Mouse (Mus musculus) erythroblast, embryonic 14.5 days (primary cell): ENCODE results near the gene Fev. TPM values are rescaled to one million over a fixed set of nuclear protein-coding genes. Genes with fewer than 3 reads are reported as not detected.

Experiments
- H3K27me3 ChIP-seq: 2 replicates; pipeline ENCODE4 v1.6.1; 2012; ENCODE audit warnings: inconsistent platforms; ENCODE audit not compliant: control insufficient read depth
- H3K36me3 ChIP-seq: 2 replicates; pipeline ENCODE4 v1.6.1; 2012; ENCODE audit warnings: mild to moderate bottlenecking, inconsistent platforms; ENCODE audit not compliant: control insufficient read depth
- H3K4me1 ChIP-seq: 2 replicates; pipeline ENCODE4 v1.6.1; 2012; ENCODE audit warnings: inconsistent platforms; ENCODE audit not compliant: control insufficient read depth
- H3K4me3 ChIP-seq: replicated peaks from 2 replicates; pipeline ENCODE3; 2012; ENCODE audit warnings: moderate library complexity, mild to moderate bottlenecking, inconsistent platforms
- H3K9me3 ChIP-seq: 2 replicates; pipeline ENCODE4 v1.6.1; 2012; ENCODE audit warnings: low read length, inconsistent platforms, mixed read lengths; ENCODE audit not compliant: control insufficient read depth
- GATA1 ChIP-seq: IDR thresholded peaks from 2 replicates; pipeline ENCODE4 v1.6.1; 2012; ENCODE audit warnings: low read length, inconsistent platforms, mixed read lengths
- TAL1 ChIP-seq: IDR thresholded peaks from 3 replicates; pipeline ENCODE4 v1.6.1; 2012; ENCODE audit warnings: low read length, inconsistent platforms, mixed read lengths
- polyA plus RNA-seq: library from polyadenylated mRNA; stranded (reverse); fragments of >175 nt; gene quantifications from 2 replicates; pipeline ENCODE4 v1.2.3, GENCODE M21; 2012

The Fev gene
- polyA plus RNA-seq, 1 experiment = not detected

GRCm38 (mm10) chr1:74882055-74882734 lies 3.0 kb downstream of the Fev start:
- Histone ChIP-seq H3K4me3 (no peak overlapping the region), H3K4me1 (no peaks in the 10 kb centered on the region)

GRCm38 (mm10) chr1:74880785-74881360 lies 4.3 kb downstream of the Fev start:
- no peaks in the 10 kb centered on the region for H3K4me1 ChIP-seq
- no peak overlapping the region for H3K4me3 ChIP-seq
- TF ChIP-seq TAL1 (no peak), GATA1 (no peak)
- peaks cover 63% of the 10 kb centered on the region for H3K27me3 ChIP-seq
- H3K9me3 ChIP-seq = no peaks in the 10 kb centered on the region
- no peaks in the 10 kb centered on the region for H3K36me3 ChIP-seq

More at GRCm38 (mm10) chr1:74882055-74882734, 3.0 kb downstream of the Fev start:
- Histone ChIP-seq H3K36me3 (no peaks in the 10 kb centered on the region), H3K9me3 (no peaks in the 10 kb centered on the region), H3K27me3 (peaks cover 76% of the 10 kb centered on the region)
- TF ChIP-seq GATA1 (no peak), TAL1 (no peak)

DNA sequence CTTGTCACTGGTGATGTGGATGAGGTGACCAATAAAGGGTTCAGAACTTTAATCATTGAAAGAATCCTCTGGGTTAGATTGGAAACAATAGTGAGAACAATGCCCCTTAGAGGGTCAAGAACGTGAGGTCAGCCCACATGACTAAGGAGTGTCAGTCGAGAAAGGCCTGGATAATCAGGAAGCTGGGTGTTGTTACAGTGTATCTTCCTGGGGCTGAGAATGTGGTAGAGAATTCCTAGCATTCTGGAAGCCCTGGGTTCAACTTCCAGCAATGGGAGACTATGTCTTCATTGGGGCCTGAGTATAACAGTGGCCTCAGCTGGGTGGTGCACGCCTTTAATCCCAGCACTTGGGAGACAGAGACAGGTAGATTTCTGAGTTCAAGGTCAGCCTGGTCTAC lies 8.0 kb downstream of the Fev start:
- no peak for TF ChIP-seq TAL1
- TF ChIP-seq GATA1 = no peak
- no peaks in the 10 kb centered on the region for H3K9me3 ChIP-seq
- no peaks in the 10 kb centered on the region for H3K36me3 ChIP-seq
- no peak overlapping the region for H3K4me3 ChIP-seq
- H3K4me1 ChIP-seq = no peaks in the 10 kb centered on the region
- H3K27me3 ChIP-seq = peaks cover 26% of the 10 kb centered on the region

DNA sequence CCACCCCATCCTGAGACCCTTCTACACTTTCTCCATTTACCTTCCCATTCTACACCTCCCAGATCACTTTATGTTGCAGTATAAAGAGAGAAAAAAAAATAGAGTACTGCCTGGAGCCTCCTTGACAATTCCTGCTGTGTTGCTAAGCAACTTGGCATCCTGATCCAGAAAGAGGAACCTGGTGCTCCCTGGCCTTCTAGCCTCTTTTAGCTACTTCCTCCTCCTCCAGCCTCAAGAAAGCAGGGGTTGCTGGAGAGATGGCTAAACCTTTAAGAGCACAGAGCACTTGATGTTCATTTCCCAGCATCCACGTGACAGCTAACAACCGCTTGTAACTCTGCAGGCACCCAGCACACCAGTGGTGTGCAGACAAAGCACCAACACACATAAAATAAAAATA lies 13.0 kb downstream of the Fev start:
- Histone ChIP-seq H3K27me3 (peaks cover 3% of the 10 kb centered on the region), H3K4me3 (no peak overlapping the region), H3K4me1 (no peaks in the 10 kb centered on the region), H3K9me3 (no peaks in the 10 kb centered on the region), H3K36me3 (no peaks in the 10 kb centered on the region)
- TF ChIP-seq TAL1 (no peak), GATA1 (no peak)

DNA sequence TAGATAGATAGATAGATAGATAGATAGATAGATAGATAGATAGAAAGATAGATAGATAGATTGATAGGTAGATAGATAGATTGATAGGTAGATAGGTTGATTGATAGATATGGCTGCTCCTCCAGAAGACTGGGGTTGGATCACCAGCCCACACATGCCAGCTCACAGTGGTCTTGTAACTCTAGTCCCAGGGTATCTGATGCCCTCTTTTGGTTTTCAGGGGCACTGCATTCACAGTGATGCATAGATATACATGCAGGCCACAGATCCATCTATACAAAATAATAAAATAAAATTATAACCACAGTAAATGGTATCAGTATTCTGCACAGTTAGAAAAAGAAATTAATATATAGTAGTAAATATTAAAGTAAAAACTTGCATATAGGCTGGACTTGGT lies 23.4 kb downstream of the Fev start:
- Histone ChIP-seq H3K27me3 (peaks cover 34% of the 10 kb centered on the region), H3K4me1 (no peaks in the 10 kb centered on the region), H3K9me3 (no peaks in the 10 kb centered on the region), H3K4me3 (no peak overlapping the region), H3K36me3 (no peaks in the 10 kb centered on the region)
- no peak for TF ChIP-seq GATA1
- TF ChIP-seq TAL1 = no peak

GRCm38 (mm10) chr1:74859223-74859984 lies 25.8 kb downstream of the Fev start:
- H3K36me3 ChIP-seq = no peaks in the 10 kb centered on the region
- H3K9me3 ChIP-seq = peaks cover 8% of the 10 kb centered on the region; the same call in 1 of the 2 replicates
- TF ChIP-seq TAL1 (no peak), GATA1 (no peak)
- peaks cover 3% of the 10 kb centered on the region; the same call in 1 of the 2 replicates for H3K4me1 ChIP-seq
- no peak overlapping the region for H3K4me3 ChIP-seq
- H3K27me3 ChIP-seq = peaks cover 57% of the 10 kb centered on the region

- no peak for TF ChIP-seq TAL1
- peaks cover 8% of the 10 kb centered on the region; the same call in 1 of the 2 replicates for H3K9me3 ChIP-seq
- H3K4me3 ChIP-seq = no peak overlapping the region
- H3K36me3 ChIP-seq = no peaks in the 10 kb centered on the region
- H3K4me1 ChIP-seq = peaks cover 3% of the 10 kb centered on the region; the same call in 1 of the 2 replicates
- H3K27me3 ChIP-seq = peaks cover 63% of the 10 kb centered on the region
Measured at GRCm38 (mm10) chr1:74858805-74859204, 26.4 kb downstream of the Fev start.

GRCm38 (mm10) chr1:74858171-74858719 lies 27.0 kb downstream of the Fev start:
- Histone ChIP-seq H3K4me1 (peaks cover 3% of the 10 kb centered on the region; the same call in 1 of the 2 replicates), H3K4me3 (no peak overlapping the region), H3K36me3 (no peaks in the 10 kb centered on the region), H3K27me3 (peaks cover 69% of the 10 kb centered on the region), H3K9me3 (peaks cover 8% of the 10 kb centered on the region; the same call in 1 of the 2 replicates)
- TF ChIP-seq GATA1 (no peak), TAL1 (no peak)

GRCm38 (mm10) chr1:74857677-74858076 lies 27.5 kb downstream of the Fev start:
- Histone ChIP-seq H3K9me3 (peaks cover 8% of the 10 kb centered on the region; the same call in 1 of the 2 replicates), H3K4me1 (peaks cover 3% of the 10 kb centered on the region; the same call in 1 of the 2 replicates), H3K36me3 (no peaks in the 10 kb centered on the region), H3K27me3 (peaks cover 75% of the 10 kb centered on the region), H3K4me3 (no peak overlapping the region)
- TF ChIP-seq GATA1 = no peak
- TF ChIP-seq TAL1 = no peak
